Mouse (Mus musculus): ENCODE results near the gene Pibf1.

The Pibf1 gene

DNA sequence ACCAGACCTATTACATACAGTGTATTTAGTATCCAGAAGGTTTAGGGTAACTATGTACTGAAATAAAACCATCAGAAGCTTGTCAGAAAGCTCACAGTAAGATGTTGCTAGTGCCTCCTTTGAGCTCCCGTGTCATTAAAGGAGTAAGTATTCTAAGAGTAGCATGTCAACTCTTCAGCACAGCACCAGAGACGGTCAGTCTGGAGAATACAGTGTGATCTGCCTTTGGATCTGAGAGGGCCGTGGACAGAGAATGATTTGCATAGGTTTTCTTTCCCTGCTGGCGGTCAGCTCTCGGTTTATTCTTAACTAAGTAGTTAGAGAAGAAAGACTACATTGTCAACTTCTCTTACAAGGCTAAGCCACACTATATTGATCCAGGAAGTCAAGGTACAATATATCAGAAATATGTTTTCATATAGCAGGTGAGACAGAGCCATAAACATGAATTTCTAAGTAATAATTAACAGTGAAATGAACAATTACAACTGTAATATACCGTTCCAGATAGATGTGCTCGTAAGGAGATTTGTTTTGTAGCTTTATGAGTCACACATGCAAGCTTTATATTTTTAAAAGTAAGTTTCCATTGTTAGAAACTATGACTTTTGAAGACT is 119.3 kb downstream of the Pibf1 start:
- Histone ChIP-seq H3K4me3 (replicated peaks; ENCODE audit: low read length) (no peak overlapping the region), H3K27me3 (ENCODE audit: insufficient read depth, low read length) (no peaks in the 10 kb centered on the region), H3K4me1 (replicated peaks; ENCODE audit: low read depth, low read length) (peaks cover 15% of the 10 kb centered on the region), H3K9me3 (ENCODE audit: low read length) (no peaks in the 10 kb centered on the region), H3K36me3 (ENCODE audit: insufficient read depth, low read length) (0 out of 2 replicates have a peak, but pooled peaks cover 9% of the 10 kb centered on the region)
- no peak for TF ChIP-seq POU5F1 (IDR thresholded peaks at IDR 0.05; ENCODE audit: borderline replicate concordance, low read length)
- TF ChIP-seq CTCF (conservative IDR thresholded peaks at IDR 0.05; ENCODE audit: low read length) = no peak
- no peak for TF ChIP-seq NANOG (IDR thresholded peaks at IDR 0.05; ENCODE audit: borderline replicate concordance, low read length)

DNA sequence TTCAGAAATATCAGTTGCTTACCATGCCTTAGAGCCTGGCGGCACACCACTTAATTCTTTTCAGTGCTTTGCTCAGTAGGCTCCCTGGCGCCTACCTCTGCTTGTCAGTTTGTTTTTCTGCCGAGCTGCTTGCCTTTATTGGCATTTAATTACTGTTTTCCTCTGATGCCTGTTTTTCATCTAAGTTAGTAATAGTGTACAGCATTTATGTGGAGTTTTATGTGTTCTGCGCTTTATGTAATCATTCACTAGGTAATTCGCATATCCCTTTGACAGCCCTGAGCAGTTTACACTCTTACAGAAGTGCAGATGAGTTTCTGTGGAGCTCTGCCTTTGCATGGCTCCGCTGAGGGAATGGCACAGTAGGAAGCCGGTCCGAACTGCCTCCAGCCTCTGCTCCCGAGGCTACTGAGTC is 120.5 kb downstream of the Pibf1 start:
- peaks cover 19% of the 10 kb centered on the region for H3K4me1 ChIP-seq (replicated peaks; ENCODE audit: low read depth, low read length)
- no peaks in the 10 kb centered on the region for H3K27me3 ChIP-seq (ENCODE audit: insufficient read depth, low read length)
- 0 out of 2 replicates have a peak, but pooled peaks cover 9% of the 10 kb centered on the region for H3K36me3 ChIP-seq (ENCODE audit: insufficient read depth, low read length)
- no peak for TF ChIP-seq CTCF (conservative IDR thresholded peaks at IDR 0.05; ENCODE audit: low read length)
- no peak for TF ChIP-seq NANOG (IDR thresholded peaks at IDR 0.05; ENCODE audit: borderline replicate concordance, low read length)
- H3K4me3 ChIP-seq (replicated peaks; ENCODE audit: low read length) = no peak overlapping the region
- H3K9me3 ChIP-seq (ENCODE audit: low read length) = no peaks in the 10 kb centered on the region

DNA sequence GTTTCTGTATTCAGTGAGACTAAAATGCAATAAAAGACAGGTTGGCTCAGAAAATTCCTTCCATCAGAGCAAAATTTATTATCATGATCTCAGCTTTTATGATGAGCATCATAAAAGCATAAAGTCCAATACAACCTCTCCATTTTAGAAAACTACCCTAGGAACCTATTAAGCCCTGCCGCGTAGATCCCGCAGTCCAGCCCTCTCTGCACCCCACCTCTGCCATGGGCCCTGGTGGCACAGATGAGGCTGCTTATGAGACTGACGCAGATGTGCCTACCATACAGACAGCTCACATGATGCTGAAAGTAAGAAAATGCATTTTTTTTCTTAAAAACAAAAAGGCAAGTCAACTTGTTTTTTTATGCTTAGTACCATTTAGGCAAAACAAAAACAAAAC is 126.7 kb downstream of the Pibf1 start:
- TF ChIP-seq CTCF (conservative IDR thresholded peaks at IDR 0.05; ENCODE audit: low read length) = no peak
- TF ChIP-seq POU5F1 (IDR thresholded peaks at IDR 0.05; ENCODE audit: borderline replicate concordance, low read length) = no peak
- no peak for TF ChIP-seq NANOG (IDR thresholded peaks at IDR 0.05; ENCODE audit: borderline replicate concordance, low read length)
- H3K4me1 ChIP-seq (replicated peaks; ENCODE audit: low read depth, low read length) = peaks cover 4% of the 10 kb centered on the region
- H3K36me3 ChIP-seq (ENCODE audit: insufficient read depth, low read length) = 0 out of 2 replicates have a peak, but pooled peaks cover 9% of the 10 kb centered on the region
- H3K4me3 ChIP-seq (replicated peaks; ENCODE audit: low read length) = no peak overlapping the region
- no peaks in the 10 kb centered on the region for H3K9me3 ChIP-seq (ENCODE audit: low read length)
- H3K27me3 ChIP-seq (ENCODE audit: insufficient read depth, low read length) = no peaks in the 10 kb centered on the region

DNA sequence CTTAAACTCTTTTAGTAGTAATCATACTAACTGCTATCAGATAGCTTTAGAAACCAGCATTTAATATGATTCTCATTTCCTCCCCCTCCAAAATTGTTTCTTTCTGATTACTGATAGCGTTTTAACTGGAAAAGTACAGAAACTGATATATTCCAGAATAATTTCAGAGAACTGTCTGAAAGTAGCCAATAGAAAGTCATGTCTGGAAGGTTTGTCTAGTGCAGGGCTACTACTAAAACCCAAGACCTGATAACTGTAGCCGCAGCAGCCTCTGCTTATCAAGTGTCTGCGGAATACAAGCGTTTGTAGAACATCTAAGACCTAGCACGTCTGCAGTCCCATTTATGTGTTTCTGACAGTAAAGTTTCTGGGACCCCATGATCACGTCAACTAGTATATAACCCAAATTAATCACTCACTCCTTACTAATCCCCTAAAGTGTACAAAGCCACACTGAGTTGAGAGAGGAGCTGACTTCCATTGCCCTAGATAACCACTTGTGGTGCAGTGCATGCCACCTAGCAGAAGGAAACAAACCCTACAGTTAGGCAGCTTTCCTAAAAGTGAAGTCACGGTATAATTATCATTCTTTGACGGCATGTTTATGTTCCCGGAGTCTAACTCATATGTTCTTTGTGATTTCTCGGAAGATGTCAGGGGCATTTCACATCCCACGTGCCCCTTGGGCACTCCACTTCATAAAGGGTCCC is 130.0 kb downstream of the Pibf1 start:
- TF ChIP-seq POU5F1 (IDR thresholded peaks at IDR 0.05; ENCODE audit: borderline replicate concordance, low read length) (no peak), CTCF (conservative IDR thresholded peaks at IDR 0.05; ENCODE audit: low read length) (no peak)
- 0 out of 2 replicates have a peak, but pooled peaks cover 4% of the 10 kb centered on the region for H3K36me3 ChIP-seq (ENCODE audit: insufficient read depth, low read length)
- no peaks in the 10 kb centered on the region; the same call in 1 of the 2 replicates for H3K4me1 ChIP-seq (replicated peaks; ENCODE audit: low read depth, low read length)
- H3K9me3 ChIP-seq (ENCODE audit: low read length) = no peaks in the 10 kb centered on the region
- no peaks in the 10 kb centered on the region for H3K27me3 ChIP-seq (ENCODE audit: insufficient read depth, low read length)
- H3K4me3 ChIP-seq (replicated peaks; ENCODE audit: low read length) = no peak overlapping the region

DNA sequence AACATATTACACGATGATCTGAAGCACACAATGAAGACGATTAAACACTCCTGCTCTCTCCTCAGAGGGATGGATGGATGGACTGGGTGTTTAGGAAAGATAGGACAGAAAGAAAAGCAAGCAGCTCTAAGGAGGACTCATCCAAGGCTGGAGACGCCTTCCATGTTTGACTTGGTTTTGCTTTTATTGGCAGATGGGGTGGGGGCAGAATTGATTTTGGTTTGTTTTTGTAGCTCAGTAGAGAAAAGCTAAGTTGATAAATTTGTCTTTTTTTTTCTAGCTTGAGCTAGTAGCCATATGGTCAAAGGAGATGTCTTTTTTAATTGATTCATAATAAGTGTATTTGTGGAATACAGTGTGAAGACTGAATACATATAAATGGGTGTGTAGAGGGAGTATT is 133.8 kb downstream of the Pibf1 start:
- no peak for TF ChIP-seq POU5F1 (IDR thresholded peaks at IDR 0.05; ENCODE audit: borderline replicate concordance, low read length)
- TF ChIP-seq NANOG (IDR thresholded peaks at IDR 0.05; ENCODE audit: borderline replicate concordance, low read length) = no peak
- no peak for TF ChIP-seq CTCF (conservative IDR thresholded peaks at IDR 0.05; ENCODE audit: low read length)
- Histone ChIP-seq H3K36me3 (ENCODE audit: insufficient read depth, low read length) (0 out of 2 replicates have a peak, but pooled peaks cover 4% of the 10 kb centered on the region), H3K9me3 (ENCODE audit: low read length) (no peaks in the 10 kb centered on the region), H3K27me3 (ENCODE audit: insufficient read depth, low read length) (no peaks in the 10 kb centered on the region), H3K4me1 (replicated peaks; ENCODE audit: low read depth, low read length) (no peaks in the 10 kb centered on the region; the same call in 1 of the 2 replicates), H3K4me3 (replicated peaks; ENCODE audit: low read length) (no peak overlapping the region)

DNA sequence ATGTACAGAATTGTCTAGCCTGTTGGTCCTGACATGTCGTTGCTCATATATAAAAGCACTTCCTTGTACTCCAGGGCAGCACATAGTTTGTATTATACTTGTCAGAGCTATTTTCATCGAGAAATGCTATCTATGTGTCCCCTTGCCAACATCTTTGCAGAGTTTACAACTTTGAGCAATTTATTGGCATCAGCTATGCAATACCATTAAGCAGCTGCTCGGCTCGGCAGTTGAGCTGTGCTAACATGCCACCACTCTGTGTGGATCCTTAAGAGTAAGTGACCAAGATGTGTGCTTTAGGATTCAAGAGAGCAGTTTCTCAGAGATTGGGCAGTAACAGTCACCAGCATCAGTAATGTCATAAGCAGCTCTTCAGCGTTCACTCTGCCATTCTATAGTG is 137.9 kb downstream of the Pibf1 start:
- Histone ChIP-seq H3K27me3 (ENCODE audit: insufficient read depth, low read length) (no peaks in the 10 kb centered on the region), H3K9me3 (ENCODE audit: low read length) (no peaks in the 10 kb centered on the region), H3K36me3 (ENCODE audit: insufficient read depth, low read length) (0 out of 2 replicates have a peak, but pooled peaks cover 4% of the 10 kb centered on the region), H3K4me3 (replicated peaks; ENCODE audit: low read length) (no peak overlapping the region), H3K4me1 (replicated peaks; ENCODE audit: low read depth, low read length) (no peaks in the 10 kb centered on the region)
- no peak for TF ChIP-seq POU5F1 (IDR thresholded peaks at IDR 0.05; ENCODE audit: borderline replicate concordance, low read length)
- no peak for TF ChIP-seq NANOG (IDR thresholded peaks at IDR 0.05; ENCODE audit: borderline replicate concordance, low read length)
- no peak for TF ChIP-seq CTCF (conservative IDR thresholded peaks at IDR 0.05; ENCODE audit: low read length)

DNA sequence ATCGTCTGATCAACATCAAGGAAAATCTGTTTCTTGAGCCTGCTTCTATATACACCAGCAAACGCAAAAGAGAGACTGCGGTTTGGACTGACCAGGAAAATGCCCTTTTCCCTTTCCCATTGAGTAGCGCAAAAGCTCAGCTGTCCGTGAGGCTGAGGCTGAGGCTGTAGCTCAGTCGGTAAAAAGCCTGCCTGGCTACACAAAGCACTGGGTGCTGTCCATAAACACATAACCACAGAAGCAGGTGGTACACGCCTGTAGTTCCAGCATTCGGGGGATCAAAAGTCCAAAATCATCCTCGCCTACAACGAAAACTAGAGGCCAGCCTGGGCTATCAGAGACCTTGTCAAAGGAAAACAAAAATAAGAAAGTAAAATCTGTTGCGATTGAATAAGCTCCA is 141.3 kb downstream of the Pibf1 start:
- TF ChIP-seq CTCF (conservative IDR thresholded peaks at IDR 0.05; ENCODE audit: low read length) (no peak), NANOG (IDR thresholded peaks at IDR 0.05; ENCODE audit: borderline replicate concordance, low read length) (no peak), POU5F1 (IDR thresholded peaks at IDR 0.05; ENCODE audit: borderline replicate concordance, low read length) (no peak)
- Histone ChIP-seq H3K9me3 (ENCODE audit: low read length) (no peaks in the 10 kb centered on the region), H3K4me1 (replicated peaks; ENCODE audit: low read depth, low read length) (peaks cover 3% of the 10 kb centered on the region; the same call in 1 of the 2 replicates), H3K4me3 (replicated peaks; ENCODE audit: low read length) (no peak overlapping the region), H3K27me3 (ENCODE audit: insufficient read depth, low read length) (no peaks in the 10 kb centered on the region), H3K36me3 (ENCODE audit: insufficient read depth, low read length) (no peaks in the 10 kb centered on the region)

DNA sequence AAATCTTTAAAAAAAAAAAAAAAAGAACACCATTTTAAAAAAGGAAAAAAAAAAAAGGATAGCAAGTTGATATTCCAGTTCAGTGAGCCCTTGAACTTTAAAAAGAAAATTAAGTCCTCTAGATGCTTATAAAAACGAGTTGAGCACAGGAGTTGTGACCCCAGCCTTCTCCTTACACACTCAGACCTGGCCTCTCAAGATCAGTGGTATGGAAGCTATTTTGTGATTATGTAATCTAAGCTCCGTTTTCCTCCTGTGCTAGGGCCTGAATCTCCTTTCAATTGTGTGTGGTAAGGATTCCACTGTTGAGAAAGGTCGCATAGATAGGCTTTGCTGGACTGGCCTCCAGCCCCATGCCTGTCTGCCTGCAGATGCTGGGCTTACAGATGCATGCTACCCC is 145.3 kb downstream of the Pibf1 start:
- TF ChIP-seq POU5F1 (IDR thresholded peaks at IDR 0.05; ENCODE audit: borderline replicate concordance, low read length) (no peak), CTCF (conservative IDR thresholded peaks at IDR 0.05; ENCODE audit: low read length) (no peak), NANOG (IDR thresholded peaks at IDR 0.05; ENCODE audit: borderline replicate concordance, low read length) (no peak)
- Histone ChIP-seq H3K27me3 (ENCODE audit: insufficient read depth, low read length) (no peaks in the 10 kb centered on the region), H3K4me3 (replicated peaks; ENCODE audit: low read length) (no peak overlapping the region), H3K4me1 (replicated peaks; ENCODE audit: low read depth, low read length) (peaks cover 6% of the 10 kb centered on the region; the same call in 1 of the 2 replicates), H3K36me3 (ENCODE audit: insufficient read depth, low read length) (no peaks in the 10 kb centered on the region), H3K9me3 (ENCODE audit: low read length) (no peaks in the 10 kb centered on the region)
